Comparison of ENCODE assay signal across 20 mouse cellular contexts in the genomic region with DNA sequence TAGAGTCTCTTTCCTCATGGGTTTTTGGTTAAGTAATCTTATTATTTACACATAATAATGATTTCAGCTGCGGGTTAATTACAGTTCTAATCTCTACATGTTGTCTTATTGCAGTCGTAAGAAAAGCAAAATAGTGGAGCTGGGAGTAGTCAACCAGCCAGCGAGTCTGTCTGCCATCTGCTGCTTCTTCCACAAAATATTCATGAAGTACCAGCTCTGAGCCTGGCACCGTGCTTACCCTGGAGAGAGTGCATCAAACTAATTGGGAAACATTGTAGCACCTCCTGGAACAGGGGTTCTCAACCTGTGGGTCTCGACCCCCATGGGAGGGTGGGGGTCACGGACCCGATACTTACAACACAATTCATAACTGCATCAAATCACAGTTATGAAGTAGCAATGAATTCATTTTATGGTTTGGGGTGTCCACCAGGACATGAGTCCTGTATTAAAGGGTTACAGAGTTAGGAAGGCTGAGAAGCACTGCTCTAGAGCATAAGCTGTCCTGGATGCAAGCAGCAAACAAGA.
A peak's percentile ranks its signal among the peaks of the same experiment; 100 is the strongest.
DNase-seq lines count a peak whose midpoint lies in the region; ATAC-seq and TF ChIP-seq lines count a peak whose summit lies in the region.
"Had no signal": no experiment of that assay in that cellular context is flagged by ENCODE, and none has a peak within 500 bp of the region (broad histone marks: within the 10 kb centered on the region; RNA-seq: fewer than 3 reads in every experiment).

No protein-coding gene starts in this region.

- 0 out of 2 replicates have a peak overlapping the region, but pooled peaks have one; percentile 21 for H3K27ac ChIP-seq in forebrain, embryonic 15.5 days (replicated peaks)
- no peak overlapping the region for H3K27ac ChIP-seq in forebrain, embryonic 10.5 days
- 0 out of 2 replicates have a peak overlapping the region, but pooled peaks have one; percentile 15 for H3K27ac ChIP-seq in forebrain, postnatal 0 days (ENCODE audit: low read depth, low read length)
- H3K27ac ChIP-seq in heart, embryonic 12.5 days (ENCODE audit: poor library complexity, severe bottlenecking), result no peak overlapping the region
- H3K27ac ChIP-seq: gastrocnemius, adult 2 months; heart, embryonic 13.5 days; hindbrain, embryonic 14.5 days; intestine, embryonic 15.5 days; liver, embryonic 15.5 days; midbrain, embryonic 12.5 days had no signal

- H3K36me3 ChIP-seq in forebrain, embryonic 15.5 days, result no peaks in the 10 kb centered on the region
- H3K36me3 ChIP-seq in forebrain, embryonic 10.5 days (replicated peaks), result no peaks in the 10 kb centered on the region
- no peaks in the 10 kb centered on the region for H3K36me3 ChIP-seq in forebrain, postnatal 0 days (ENCODE audit: insufficient read depth)
- H3K36me3 ChIP-seq in heart, embryonic 12.5 days, result no peaks in the 10 kb centered on the region
- H3K36me3 ChIP-seq: heart, embryonic 13.5 days; intestine, embryonic 15.5 days; liver, embryonic 15.5 days; midbrain, embryonic 12.5 days had no signal

- no peak overlapping the region for H3K4me3 ChIP-seq in forebrain, embryonic 15.5 days
- H3K4me3 ChIP-seq in forebrain, embryonic 10.5 days, result no peak overlapping the region
- H3K4me3 ChIP-seq in forebrain, postnatal 0 days (ENCODE audit: low read depth, low read length), result no peak overlapping the region
- H3K4me3 ChIP-seq in heart, embryonic 12.5 days, result no peak overlapping the region
- H3K4me3 ChIP-seq: gastrocnemius, adult 2 months; heart, embryonic 13.5 days; intestine, embryonic 15.5 days; liver, embryonic 15.5 days; midbrain, embryonic 12.5 days; myocyte had no signal

- no peak overlapping the region for H3K9ac ChIP-seq in forebrain, embryonic 15.5 days (replicated peaks)
- H3K9ac ChIP-seq in forebrain, postnatal 0 days, result no peak overlapping the region
- H3K9ac ChIP-seq in heart, embryonic 12.5 days, result no peak overlapping the region
- H3K9ac ChIP-seq: heart, embryonic 13.5 days; hindbrain, embryonic 14.5 days; intestine, embryonic 15.5 days; liver, embryonic 15.5 days; midbrain, embryonic 12.5 days had no signal

- no peaks in the 10 kb centered on the region for H3K27me3 ChIP-seq in forebrain, embryonic 15.5 days
- no peaks in the 10 kb centered on the region for H3K27me3 ChIP-seq in forebrain, embryonic 10.5 days (ENCODE audit: poor library complexity, severe bottlenecking)
- H3K27me3 ChIP-seq in forebrain, postnatal 0 days (ENCODE audit: insufficient read depth, low read length), result no peaks in the 10 kb centered on the region
- no peaks in the 10 kb centered on the region for H3K27me3 ChIP-seq in heart, embryonic 12.5 days (replicated peaks)
- H3K27me3 ChIP-seq: heart, embryonic 13.5 days; intestine, embryonic 15.5 days; liver, embryonic 15.5 days; midbrain, embryonic 12.5 days had no signal

- 52% methylated on average over 7 of the region's 7 CpGs for WGBS in forebrain, embryonic 15.5 days
- 89% methylated on average over 7 of the region's 7 CpGs for WGBS in forebrain, embryonic 10.5 days
- WGBS in forebrain, postnatal 0 days, result 52% methylated on average over 7 of the region's 7 CpGs
- WGBS in heart, embryonic 12.5 days, result 77% methylated on average over 7 of the region's 7 CpGs

- ATAC-seq in forebrain, embryonic 15.5 days (replicated peaks), result peak; percentile 94
- peak; percentile 82 for ATAC-seq in forebrain, postnatal 0 days
- no peak for ATAC-seq in heart, embryonic 12.5 days (ENCODE audit: insufficient number of reproducible peaks, low FRiP score)
- ATAC-seq: intestine, embryonic 15.5 days; lung, postnatal 0 days had no signal

- H3K4me2 ChIP-seq in forebrain, embryonic 15.5 days (replicated peaks), result no peak overlapping the region
- H3K4me2 ChIP-seq in forebrain, postnatal 0 days (ENCODE audit: low read depth), result no peak overlapping the region
- no peak overlapping the region for H3K4me2 ChIP-seq in heart, embryonic 12.5 days
- H3K4me2 ChIP-seq: heart, embryonic 13.5 days; hindbrain, embryonic 14.5 days; intestine, embryonic 15.5 days; liver, embryonic 15.5 days; midbrain, embryonic 12.5 days had no signal

- DNase-seq in forebrain, embryonic 10.5 days (ENCODE audit: extremely low spot score, low spot score), result no peak
- peak; percentile 15 to 23 for DNase-seq in right cerebral cortex, adult 2 months (ENCODE audit: low spot score in 2 of 2)
- no peak for DNase-seq in right cerebral cortex, postnatal 36 days (ENCODE audit: low spot score in 2 of 2)
- peak; percentile 75 for DNase-seq in forebrain, postnatal 0 days
- peak; percentile 12 to 52 for DNase-seq in layer of hippocampus, postnatal 14 days (ENCODE audit: low spot score in 2 of 2)
- DNase-seq in embryo, embryonic 10 days (ENCODE audit: low spot score), result no peak
- DNase-seq: cerebellum, adult 9-10 months; embryo, embryonic 11 days; gastrocnemius, adult 2 months; kidney, postnatal 36 days; thymus, postnatal 25 days had no signal

- no peak for TF ChIP-seq CTCF in forebrain, postnatal 0 days (IDR thresholded peaks at IDR 0.05; ENCODE audit: low read depth)

- H3K4me1 ChIP-seq in forebrain, embryonic 15.5 days, result peaks cover 11% of the 10 kb centered on the region
- no peaks in the 10 kb centered on the region for H3K4me1 ChIP-seq in forebrain, embryonic 10.5 days
- H3K4me1 ChIP-seq in forebrain, postnatal 0 days (ENCODE audit: insufficient read depth), result no peaks in the 10 kb centered on the region
- H3K4me1 ChIP-seq in heart, embryonic 12.5 days (replicated peaks), result no peaks in the 10 kb centered on the region
- H3K4me1 ChIP-seq: heart, embryonic 13.5 days; intestine, embryonic 15.5 days; liver, embryonic 15.5 days; midbrain, embryonic 12.5 days had no signal

- H3K9me3 ChIP-seq in forebrain, embryonic 15.5 days, result no peaks in the 10 kb centered on the region
- H3K9me3 ChIP-seq in forebrain, embryonic 10.5 days, result no peaks in the 10 kb centered on the region
- no peaks in the 10 kb centered on the region for H3K9me3 ChIP-seq in forebrain, postnatal 0 days (ENCODE audit: low read length)
- H3K9me3 ChIP-seq in heart, embryonic 12.5 days (replicated peaks), result no peaks in the 10 kb centered on the region
- H3K9me3 ChIP-seq: heart, embryonic 13.5 days; intestine, embryonic 15.5 days; liver, embryonic 15.5 days; midbrain, embryonic 12.5 days had no signal

Comparison
In these comparisons a context has a peak if more than half of its experiments do, and no peak if none do; other contexts are left out.
1. H3K27ac ChIP-seq: peak in forebrain, embryonic 15.5 days (single experiment) and forebrain, postnatal 0 days (single experiment); none in forebrain, embryonic 10.5 days (single experiment) and heart, embryonic 12.5 days (single experiment).
2. DNase-seq: peak in right cerebral cortex, adult 2 months (2 of 2), forebrain, postnatal 0 days (single experiment) and layer of hippocampus, postnatal 14 days (2 of 2); none in forebrain, embryonic 10.5 days (single experiment), right cerebral cortex, postnatal 36 days (0 of 2) and embryo, embryonic 10 days (single experiment).